Mouse (Mus musculus) heart, adult 18-20 months (tissue): ENCODE data around the gene Adam12. TPM values are rescaled to one million over a fixed set of nuclear protein-coding genes. Genes with fewer than 3 reads are reported as not detected.

Experiments
- DNase-seq, 2 experiments: peaks; one replicate each; pipeline ENCODE4 v3.0.0; 2021 to 2022; ENCODE audit warnings: mixed read lengths in 1 of 2
- total RNA-seq, 2 experiments: library from RNA; stranded (reverse); gene quantifications; 2 replicates each; pipeline ENCODE4 v1.2.3; 2021

Gene Adam12
- total RNA-seq, 2 experiments from 2014 or later = 0.42 to 2.1 TPM

DNA sequence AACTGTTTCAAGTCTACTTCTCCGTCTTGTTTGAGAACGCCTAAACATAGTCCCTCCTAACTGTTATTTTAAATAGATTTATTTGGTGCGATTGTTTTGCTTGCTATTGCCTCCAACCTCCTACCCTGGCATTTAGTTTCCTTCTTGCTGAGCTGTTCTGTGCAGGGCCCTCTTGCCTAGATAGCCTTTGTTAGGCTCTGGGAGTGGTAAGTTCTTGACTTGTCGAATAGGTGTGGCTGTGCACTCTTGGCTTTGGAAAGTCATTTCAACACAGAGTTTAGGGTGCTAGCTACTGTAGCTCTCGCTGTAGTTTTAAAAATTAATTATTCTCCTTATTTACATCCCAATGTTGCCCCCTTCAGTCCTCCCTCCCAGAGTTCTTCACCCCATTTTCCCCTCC, 222.8 kb downstream of the Adam12 start:
- no peak for DNase-seq

DNA sequence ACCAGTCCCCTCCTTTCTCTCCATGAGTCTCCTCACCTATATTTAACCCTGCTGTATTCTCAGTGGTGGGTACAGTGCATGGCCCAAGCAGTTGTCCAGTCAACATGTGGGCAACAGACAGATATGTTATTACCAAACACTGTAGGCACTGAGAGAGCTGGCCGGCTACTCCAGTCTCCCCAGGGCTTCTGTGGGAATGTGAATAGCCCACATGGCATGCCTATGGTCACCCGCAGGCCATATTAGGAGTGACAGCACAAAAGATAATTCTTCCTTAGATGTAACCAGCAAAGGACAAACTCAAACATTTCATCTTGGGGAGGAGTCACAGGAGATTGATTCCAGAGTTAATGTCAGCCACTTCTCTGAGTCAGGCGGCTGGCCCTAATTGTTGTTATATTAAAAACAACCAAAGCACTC, 224.0 kb downstream of the Adam12 start:
- DNase-seq = no peak

GRCm38 (mm10) chr7:134001581-134001980, 230.4 kb downstream of the Adam12 start:
- no peak for DNase-seq

DNA sequence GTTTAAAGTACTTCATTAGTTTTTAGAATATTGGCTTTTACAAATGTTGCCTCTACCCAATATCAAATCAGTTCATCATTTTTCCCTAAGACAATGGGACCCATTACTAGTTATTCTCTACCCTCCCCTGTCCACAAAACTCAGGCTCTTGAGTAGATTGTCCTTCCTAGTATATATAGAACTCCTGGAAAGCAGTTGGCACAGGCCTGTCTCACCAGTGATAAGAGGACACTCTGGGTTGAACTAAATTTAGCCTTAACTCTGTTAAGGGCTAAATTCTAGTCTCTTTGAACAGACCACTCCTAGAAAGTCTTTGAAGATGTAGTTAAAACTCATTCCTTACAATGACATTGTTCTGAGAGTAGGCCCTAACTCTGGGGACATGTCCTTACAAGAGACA, 241.0 kb downstream of the Adam12 start:
- peak in 1 of 2 experiments; percentile 22 for DNase-seq

GRCm38 (mm10) chr7:133988356-133988755, 243.6 kb downstream of the Adam12 start:
- peak in 1 of 2 experiments; percentile 11 for DNase-seq

- DNase-seq = no peak
These were observed 245.7 kb downstream of the Adam12 start for GRCm38 (mm10) chr7:133986201-133986600.

- DNase-seq = no peak
These were observed 246.3 kb downstream of the Adam12 start for GRCm38 (mm10) chr7:133985648-133986047.

DNA sequence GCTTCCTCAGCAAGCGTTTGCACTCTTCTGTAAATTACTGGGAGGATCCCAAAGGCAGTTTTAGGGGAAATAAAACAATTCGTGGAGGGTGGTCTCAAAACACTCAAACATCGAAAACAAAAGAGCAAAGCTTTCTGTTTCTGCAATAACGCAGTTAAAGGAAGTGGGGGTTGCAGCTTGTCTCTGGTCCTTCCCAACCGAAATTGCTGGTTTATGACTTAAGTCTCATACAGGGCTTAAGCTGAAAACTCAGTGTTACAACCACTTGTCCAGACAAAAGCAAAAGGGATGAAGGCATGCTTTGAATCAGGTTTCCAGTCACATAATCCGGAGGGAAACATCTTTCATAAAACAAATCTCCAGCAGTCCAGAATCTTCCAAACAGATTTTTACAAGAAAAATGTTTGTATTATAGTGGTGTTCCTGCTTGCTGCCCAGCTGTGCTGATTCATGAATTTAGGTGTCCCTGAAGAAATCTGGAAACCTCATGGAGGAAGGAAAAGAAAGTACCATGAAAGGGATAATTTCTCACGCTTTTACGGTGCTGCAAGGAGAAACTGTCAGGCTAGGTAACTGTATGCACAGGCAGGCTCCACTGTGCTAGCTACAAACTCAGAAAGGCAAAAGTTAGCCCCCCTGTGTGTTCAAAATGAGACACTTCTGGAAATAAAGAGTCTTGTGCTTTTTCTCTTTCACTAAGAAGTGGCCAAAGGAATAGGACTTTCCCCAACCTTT, 255.4 kb downstream of the Adam12 start:
- DNase-seq = no peak

DNA sequence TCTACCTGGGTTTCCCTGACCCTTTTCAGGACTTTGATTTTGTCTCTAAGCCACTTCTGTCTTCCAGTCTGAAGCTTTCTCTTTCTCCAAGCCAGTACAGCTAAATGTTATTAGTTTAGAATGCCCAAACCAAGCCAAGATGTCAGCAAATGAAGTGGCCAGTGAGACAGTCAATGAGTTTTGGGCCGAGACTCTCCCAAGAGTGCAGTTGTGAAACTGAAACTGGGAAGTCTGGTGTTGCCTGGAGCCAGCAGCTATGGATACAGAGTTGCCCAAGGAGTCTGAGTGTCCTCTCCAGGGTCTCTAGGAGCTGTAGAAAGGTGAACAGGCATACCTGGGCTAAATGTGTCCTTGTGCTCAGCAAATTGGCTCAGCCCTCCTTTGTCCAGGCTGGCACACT, 260.9 kb downstream of the Adam12 start:
- DNase-seq = peak; percentile 56 to 72

DNA sequence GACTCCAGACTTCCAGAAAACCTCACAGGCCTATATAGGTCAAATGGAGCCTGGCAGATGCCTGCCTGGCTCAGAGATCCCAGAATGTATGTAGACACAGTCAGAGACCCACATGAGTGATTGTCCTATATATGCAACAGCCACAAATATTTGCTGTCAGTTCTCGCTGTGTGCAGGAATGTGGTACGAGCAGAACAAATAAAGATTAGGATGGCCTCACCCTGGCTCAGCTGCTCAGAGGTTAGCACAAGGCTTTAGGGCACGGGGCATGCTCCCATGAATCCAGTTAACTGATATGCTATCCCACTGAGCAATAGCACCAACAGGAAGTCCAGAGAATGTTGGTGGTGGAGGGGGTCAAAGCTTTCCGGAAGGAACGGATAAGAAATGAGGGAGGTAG, 261.5 kb downstream of the Adam12 start:
- no peak for DNase-seq

DNA sequence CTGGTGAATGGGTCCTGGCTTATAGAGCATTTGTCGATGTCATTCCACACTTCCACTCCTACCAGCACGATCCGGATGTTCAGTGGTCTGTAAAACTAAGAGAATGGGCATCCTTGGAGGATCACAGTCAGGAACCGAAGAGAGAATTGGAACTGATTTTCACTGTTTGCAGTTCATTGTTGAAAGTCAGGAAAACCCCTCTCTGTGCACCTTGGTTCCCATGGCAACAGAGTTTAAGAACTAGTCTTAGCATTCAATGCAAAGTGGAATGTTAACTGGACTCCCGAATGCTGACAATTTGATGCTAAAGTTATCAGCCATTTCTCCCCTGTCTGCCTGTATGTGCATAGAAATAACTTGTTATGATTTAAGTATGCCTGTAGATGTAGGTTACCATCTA, 264.0 kb downstream of the Adam12 start:
- no peak for DNase-seq

DNA sequence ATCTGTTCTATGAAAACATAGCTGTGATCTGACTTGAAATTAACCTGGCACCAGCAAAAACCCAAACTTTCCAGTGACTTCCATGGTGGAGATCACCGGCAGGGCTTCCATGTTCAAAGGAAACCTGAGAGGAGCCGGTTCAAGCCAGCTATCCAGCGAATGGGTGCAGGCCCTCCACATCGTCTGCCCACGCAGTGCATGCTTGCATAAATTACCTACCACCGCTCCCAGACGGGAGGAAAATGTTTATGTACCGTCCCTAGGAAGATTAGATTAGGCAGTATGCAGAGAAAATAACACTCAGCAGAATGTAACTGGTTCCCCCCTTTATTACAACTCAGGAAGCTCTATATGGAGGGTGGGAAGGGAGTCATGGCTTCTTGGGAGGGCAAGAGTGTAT, 268.4 kb downstream of the Adam12 start:
- DNase-seq = no peak

DNA sequence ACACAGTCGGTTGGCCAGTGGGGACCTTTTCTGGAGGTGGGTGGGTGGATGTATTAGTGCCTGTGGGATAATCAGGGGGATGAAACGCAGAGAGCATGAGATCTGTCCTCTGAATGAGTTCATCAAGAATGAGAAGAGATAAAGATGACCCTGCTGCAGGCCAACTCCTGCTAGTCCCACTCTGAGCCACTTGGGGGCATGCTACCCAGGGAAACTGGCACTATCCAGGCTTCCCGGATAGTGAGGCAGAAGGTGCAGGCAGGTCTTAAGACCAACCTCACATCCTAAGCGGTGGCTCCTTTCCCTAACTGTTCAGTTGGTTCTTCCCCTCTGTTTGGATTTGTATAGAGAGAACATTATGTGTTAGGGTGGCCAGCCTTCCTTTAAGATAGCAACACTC, 272.7 kb downstream of the Adam12 start:
- DNase-seq = no peak

DNA sequence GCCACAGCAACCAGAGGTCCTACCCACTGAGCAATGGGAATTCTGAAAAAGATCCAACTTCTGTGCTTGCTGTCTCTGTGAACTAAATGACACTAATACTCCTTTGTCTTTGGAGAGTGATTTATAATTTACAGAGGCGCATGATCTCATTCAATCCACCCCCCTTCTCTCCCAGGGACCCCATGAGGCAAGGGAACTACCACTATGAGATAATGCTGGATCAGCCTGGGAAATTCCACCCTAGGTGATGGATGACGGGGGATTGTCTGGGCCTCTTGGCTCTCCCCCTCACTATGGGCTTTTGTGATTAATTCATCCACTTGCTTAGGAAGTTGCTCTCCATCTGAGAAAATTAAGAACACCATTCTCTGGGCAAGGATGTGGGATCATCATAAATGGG, 274.1 kb downstream of the Adam12 start:
- DNase-seq = no peak

- no peak for DNase-seq
These were observed 277.5 kb downstream of the Adam12 start for GRCm38 (mm10) chr7:133954111-133955091.

DNA sequence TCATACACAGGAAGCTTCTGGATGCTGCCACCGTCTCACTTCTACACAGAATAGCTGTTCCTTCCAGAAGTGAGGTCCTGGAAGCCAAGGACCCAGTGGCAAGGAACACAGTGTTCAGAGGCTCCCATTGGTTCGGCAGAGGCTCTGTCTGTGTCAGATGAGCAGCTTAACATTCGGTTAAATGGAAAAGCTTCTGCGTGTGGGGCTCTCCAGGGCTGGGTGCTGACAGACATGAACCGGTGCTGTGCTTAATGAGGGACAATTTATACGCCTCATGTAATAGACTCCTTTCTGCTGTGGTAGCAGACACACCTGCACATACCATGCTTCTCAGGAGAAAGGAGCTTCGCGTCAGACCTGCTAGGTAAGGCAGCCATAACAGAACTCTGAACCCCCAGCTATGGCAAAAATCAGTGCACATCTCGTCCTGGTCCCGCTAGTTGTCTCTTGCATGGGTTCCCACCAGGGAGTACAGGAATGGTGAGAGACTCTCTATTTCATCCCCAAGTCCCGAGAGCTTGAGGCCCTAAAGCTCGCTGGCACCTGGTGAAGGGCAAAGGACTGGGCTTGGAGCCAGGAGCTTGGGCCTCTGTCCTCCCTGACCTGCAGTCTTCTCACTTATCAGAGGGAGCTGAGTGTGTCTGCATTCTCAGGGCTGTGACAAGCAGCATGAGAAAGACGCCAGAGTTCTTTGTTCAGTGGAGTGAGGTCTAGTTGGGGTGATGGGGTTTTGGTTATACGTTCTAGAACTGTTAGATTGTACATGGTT, 280.0 kb downstream of the Adam12 start:
- DNase-seq = peak; percentile 29 to 39

GRCm38 (mm10) chr7:133947360-133947759, 284.6 kb downstream of the Adam12 start:
- DNase-seq = no peak

GRCm38 (mm10) chr7:133946757-133947345, 285.1 kb downstream of the Adam12 start:
- no peak for DNase-seq

DNA sequence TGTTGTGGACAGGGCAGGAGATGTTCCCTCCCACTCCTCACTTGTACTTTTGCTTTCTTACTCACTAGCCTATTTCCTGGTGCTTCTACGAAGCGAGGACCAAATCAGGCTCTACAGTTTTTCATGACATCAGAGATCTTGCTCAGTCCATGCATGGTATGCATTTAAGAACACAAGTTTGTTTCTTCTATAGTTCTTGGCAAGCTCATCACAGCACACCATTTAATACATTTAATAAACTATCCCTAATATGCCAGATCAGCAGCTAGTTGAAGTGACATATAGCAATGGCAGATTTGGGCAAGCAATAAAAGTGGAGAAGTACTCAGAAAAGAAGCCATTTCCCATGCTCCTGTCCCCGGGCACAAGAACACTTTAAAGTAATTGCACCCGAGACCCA, 285.8 kb downstream of the Adam12 start:
- no peak for DNase-seq

GRCm38 (mm10) chr7:133940405-133940804, 291.5 kb downstream of the Adam12 start:
- DNase-seq = no peak

- no peak for DNase-seq
These were observed 294.5 kb downstream of the Adam12 start for GRCm38 (mm10) chr7:133937473-133937872.

DNA sequence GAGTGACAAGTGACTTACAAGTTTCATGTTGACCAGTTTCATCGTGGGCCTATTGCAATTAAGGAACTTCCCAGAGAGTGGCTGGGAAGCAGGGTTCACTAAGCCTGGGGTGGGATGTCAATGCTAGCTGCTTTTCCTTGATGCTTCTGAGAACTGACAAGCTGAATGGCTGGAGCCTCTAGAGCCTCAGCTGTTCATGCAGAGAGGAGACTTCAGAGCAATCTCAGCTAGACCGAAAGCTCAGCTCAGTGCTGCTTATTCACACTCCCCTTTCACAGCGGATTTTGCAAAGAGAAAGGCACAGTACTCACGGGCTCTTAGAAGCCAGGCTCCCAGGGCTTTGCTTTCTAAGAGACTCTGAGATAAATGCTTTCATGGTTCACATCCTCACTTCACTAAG, 295.6 kb downstream of the Adam12 start:
- DNase-seq = no peak
